Mouse (Mus musculus) adrenal gland (tissue): ENCODE data around the gene Dnajc3.

Experiments
- intact Hi-C: fragments of 180-260 bp; cut with DNase I; formaldehyde crosslinking; loops from one replicate; pipeline ENCODE4 v1.15.1; 2025

The Dnajc3 gene

DNA sequence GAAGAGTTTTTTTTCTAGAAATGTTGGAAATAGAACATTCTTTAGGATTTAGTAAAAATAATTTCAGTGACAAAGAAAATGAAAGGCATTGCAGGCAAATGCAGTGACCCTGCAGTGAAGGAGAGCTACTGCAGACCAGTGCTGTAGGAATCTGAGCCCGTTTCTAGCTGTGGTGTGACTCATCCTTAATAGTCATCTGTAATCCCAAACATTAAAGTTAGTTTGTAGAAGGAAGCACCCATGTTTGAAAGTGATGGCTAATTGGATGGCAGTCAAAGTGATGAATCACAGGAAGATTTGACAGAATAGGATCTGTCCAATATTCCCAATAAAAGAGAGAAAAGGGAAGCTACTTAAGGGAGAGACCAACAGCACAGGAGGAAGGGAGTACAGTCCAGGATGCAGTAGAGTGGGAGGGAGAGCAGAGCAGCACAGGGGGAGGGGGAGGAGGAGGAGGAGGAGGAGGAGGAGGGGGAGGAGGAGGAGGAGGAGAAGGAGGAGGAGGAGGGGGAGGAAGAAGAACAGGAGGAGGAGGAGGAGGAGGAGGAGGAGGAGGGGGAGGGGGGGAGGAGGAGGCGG is 90.0 kb downstream of the Dnajc3 start:
- intact Hi-C loops = loop anchor here (5.0 kb wide), 1 partner anchor 40 kb away; no protein-coding TSS in a partner anchor
